In genomic region chr11:69758090-69758456, GRCm38 (mm10) we compare ENCODE assay signal across 8 mouse cellular contexts. TPM values are rescaled to one million over a fixed set of nuclear protein-coding genes. Genes with fewer than 3 reads are reported as not detected.
A peak's percentile ranks its signal among the peaks of the same experiment; 100 is the strongest.
DNase-seq lines count a peak whose midpoint lies in the region; ATAC-seq lines count a peak whose summit lies in the region.

No protein-coding gene starts in this region.

- ATAC-seq in common myeloid progenitor, adult 5-6 weeks (replicated peaks; ENCODE audit: low read depth, poor library complexity, severe bottlenecking): peak; percentile 51
- ATAC-seq in megakaryocyte progenitor cell, adult 5-6 weeks (replicated peaks; ENCODE audit: poor library complexity): peak; percentile 57

- DNase-seq in ZHBTc4 (ENCODE audit: low read depth, low spot score): peak; percentile 97
- DNase-seq in gastrocnemius, adult 8-10 months (ENCODE audit: low spot score in 2 of 2): peak; percentile 97
- peak; percentile 97 for DNase-seq in induced T-regulatory cell, adult 2 months (ENCODE audit: low read depth)
- peak; percentile 86 to 96 for DNase-seq in left cerebral cortex, adult 9 months (ENCODE audit: low spot score in 2 of 2)
- peak; percentile 96 for DNase-seq in right cerebral cortex, postnatal 14 days
- peak; percentile 97 to 98 for DNase-seq in urinary bladder, postnatal 36 days (ENCODE audit: low spot score in 2 of 2)

RNA-seq across cellular contexts. Expression of gene Polr2a, which starts 0.4 kb away (rescaled TPM):
- total RNA-seq in common myeloid progenitor, adult 5-6 weeks (2017): 59.3 and 132 TPM in 2 replicates
- 10 to 100 TPM; 27.8 to 38.4 (median 35.3) TPM for total RNA-seq in gastrocnemius, adult 8-10 months (2022)
- total RNA-seq in megakaryocyte progenitor cell, adult 5-6 weeks (2015): 140 and 147 TPM in 2 replicates
- 21.0 and 34.4 TPM in 2 replicates for total RNA-seq in megakaryocyte progenitor cell, adult 5-6 weeks (2017)

RNA-seq across cellular contexts. Expression of gene Slc35g3, which starts 3.7 kb away (rescaled TPM):
- not detected in 2 replicates for total RNA-seq in common myeloid progenitor, adult 5-6 weeks (2017)
- total RNA-seq in gastrocnemius, adult 8-10 months (2022): not detected
- total RNA-seq in megakaryocyte progenitor cell, adult 5-6 weeks (2015): not detected in 2 replicates
- total RNA-seq in megakaryocyte progenitor cell, adult 5-6 weeks (2017): not detected in 2 replicates

RNA-seq across cellular contexts. Expression of gene Zbtb4, which starts 7.6 kb away (rescaled TPM):
- 2.2 and 2.6 TPM in 2 replicates for total RNA-seq in common myeloid progenitor, adult 5-6 weeks (2017)
- 10 to 100 TPM; 35.6 to 40.3 (median 38.5) TPM for total RNA-seq in gastrocnemius, adult 8-10 months (2022)
- total RNA-seq in megakaryocyte progenitor cell, adult 5-6 weeks (2015): 1.3 and 1.5 TPM in 2 replicates
- total RNA-seq in megakaryocyte progenitor cell, adult 5-6 weeks (2017): 0.51 and 0.54 TPM in 2 replicates

RNA-seq across cellular contexts. Expression of gene Chrnb1, which starts 37.7 kb away (rescaled TPM):
- 0.27 and 1.5 TPM in 2 replicates for total RNA-seq in common myeloid progenitor, adult 5-6 weeks (2017)
- total RNA-seq in gastrocnemius, adult 8-10 months (2022): 10 to 100 TPM; 25.2 to 33.8 (median 28.9) TPM
- 0.24 and 1.6 TPM in 2 replicates for total RNA-seq in megakaryocyte progenitor cell, adult 5-6 weeks (2015)
- 0.04 and 0.44 TPM in 2 replicates for total RNA-seq in megakaryocyte progenitor cell, adult 5-6 weeks (2017)

RNA-seq across cellular contexts. Expression of gene Fgf11, which starts 43.6 kb away (rescaled TPM):
- 2.5 TPM in 1 of 2 replicates, not detected in the other for total RNA-seq in common myeloid progenitor, adult 5-6 weeks (2017)
- total RNA-seq in gastrocnemius, adult 8-10 months (2022): 1 to 10 TPM; 2.5 to 5.8 (median 4.0) TPM
- total RNA-seq in megakaryocyte progenitor cell, adult 5-6 weeks (2015): 0.22 and 0.52 TPM in 2 replicates
- total RNA-seq in megakaryocyte progenitor cell, adult 5-6 weeks (2017): 0.21 and 0.41 TPM in 2 replicates

Comparison
In these comparisons a context has a peak if more than half of its experiments do, and no peak if none do; other contexts are left out.
1. Peak in every context shown above with its lines: DNase-seq and ATAC-seq.
2. RNA of gene Zbtb4, which starts 7.6 kb away (total RNA-seq): 35.6 to 40.3 TPM in gastrocnemius, adult 8-10 months; 2.2 to 2.6 TPM in common myeloid progenitor, adult 5-6 weeks and 0.51 to 1.5 TPM in megakaryocyte progenitor cell, adult 5-6 weeks; every median in the first group is over 10 times any median in the second.